Mouse (Mus musculus) cerebellum, adult 11 months (tissue): Measurements from ENCODE around the gene D8Ertd738e.

ENCODE experiments used
- DNase-seq: peaks from one replicate; pipeline ENCODE4 v3.0.0; 2022

Gene D8Ertd738e

DNA sequence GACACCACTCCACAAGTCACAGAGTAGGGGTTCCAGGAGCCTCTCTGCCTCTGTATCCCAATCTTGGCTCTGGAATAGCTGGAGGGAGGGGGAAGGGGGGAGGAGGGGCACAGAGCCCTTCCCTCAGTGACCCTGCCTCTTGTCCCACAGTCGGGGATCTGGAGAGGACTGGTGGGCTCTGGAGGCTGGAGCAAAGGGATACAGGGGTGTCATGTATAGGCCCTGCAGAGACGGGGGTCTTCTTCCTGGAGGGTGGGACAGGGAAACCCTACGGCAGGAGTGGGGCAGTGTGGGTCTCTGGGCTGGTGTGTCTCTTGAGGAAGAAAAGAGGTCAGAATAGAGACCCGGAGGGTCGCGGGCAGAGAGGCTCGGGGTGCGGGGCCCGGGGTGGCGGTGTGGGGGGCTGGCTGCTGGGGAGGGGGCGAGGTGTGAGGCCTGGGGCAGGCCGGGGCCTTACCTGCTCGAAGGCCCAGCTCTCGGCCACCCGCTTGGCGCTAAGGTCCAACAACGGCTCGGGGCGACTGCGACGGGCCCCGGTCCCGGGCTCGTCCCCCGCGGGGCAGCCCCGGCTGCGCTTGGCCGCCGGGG lies 13.0 kb downstream of the D8Ertd738e start:
- no peak for DNase-seq

- no peak for DNase-seq
Measured at GRCm38 (mm10) chr8:84235746-84236409, 13.6 kb downstream of the D8Ertd738e start.

DNA sequence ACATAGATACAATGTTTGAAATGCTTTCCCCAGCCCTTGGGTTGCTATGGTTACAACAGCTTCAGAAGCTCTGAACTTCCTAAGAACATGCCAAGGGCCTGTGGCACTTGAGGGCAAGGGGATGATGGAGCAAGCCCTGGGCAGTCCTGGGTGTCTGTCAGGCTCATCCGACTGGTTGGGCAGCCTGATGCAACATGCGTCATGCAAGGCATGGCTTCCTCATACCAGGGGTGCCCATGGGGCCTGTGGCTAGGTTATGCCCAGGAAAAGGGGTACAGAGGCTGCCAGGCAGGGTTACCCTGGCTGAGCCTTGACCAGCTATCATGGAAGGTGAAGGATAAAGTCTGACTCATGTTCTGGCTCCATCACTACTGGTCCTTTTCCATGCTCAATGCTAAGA lies 16.5 kb downstream of the D8Ertd738e start:
- DNase-seq = no peak

GRCm38 (mm10) chr8:84230735-84231134 lies 18.8 kb downstream of the D8Ertd738e start:
- no peak for DNase-seq

DNA sequence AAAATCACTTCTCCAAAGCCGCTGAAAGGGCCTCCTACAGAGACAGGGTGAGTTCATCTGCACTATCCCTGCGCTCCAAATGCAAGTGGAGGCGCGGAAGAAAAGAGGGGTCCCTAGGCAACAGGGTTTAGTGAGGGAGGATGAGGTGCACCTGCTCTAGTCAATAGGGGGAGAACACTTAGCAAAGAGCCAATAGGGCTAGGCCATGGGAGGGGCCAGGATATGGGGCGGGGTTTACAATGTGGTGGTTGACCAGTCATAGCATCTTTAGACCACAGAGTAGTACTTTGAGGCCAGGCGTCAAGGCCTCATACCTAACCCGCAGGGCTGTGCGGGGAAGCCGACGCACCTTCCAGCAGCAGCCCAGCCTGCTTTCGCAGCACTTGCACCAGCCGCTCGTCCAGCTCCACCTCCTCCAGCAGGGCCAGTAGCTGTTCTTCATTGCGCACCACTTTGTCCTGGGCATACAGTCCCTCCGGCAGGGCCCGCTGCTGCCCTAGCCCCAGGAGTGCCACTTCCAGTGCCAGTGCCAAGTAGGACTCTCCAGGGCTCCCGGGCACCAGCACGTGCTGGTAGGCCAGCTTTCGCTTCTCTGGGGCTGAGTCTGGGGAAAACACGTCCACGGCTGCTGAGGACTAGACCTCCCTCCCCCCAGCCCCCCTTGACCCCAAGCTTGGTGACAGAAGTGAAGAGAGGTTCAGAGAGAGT lies 26.0 kb downstream of the D8Ertd738e start:
- no peak for DNase-seq

GRCm38 (mm10) chr8:84222566-84223165 lies 26.9 kb downstream of the D8Ertd738e start:
- DNase-seq = no peak

DNA sequence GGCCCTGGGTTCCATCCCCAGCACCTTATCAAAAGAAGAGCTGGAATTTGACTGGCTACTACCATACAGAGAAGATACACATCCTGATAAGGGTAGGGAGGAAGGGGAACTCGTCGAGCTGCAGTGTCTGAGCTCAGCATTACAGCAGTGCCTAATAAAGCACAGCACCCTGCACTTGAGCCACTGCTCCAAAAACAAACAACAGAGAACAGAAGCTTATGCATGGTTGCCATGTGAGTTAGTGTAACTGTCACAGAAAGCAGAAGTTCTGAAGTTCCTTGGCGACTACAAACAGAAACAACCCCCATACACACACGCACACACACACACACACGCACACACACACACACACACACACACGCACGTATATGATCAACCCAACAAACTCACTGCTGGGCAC lies 29.4 kb downstream of the D8Ertd738e start:
- no peak for DNase-seq

DNA sequence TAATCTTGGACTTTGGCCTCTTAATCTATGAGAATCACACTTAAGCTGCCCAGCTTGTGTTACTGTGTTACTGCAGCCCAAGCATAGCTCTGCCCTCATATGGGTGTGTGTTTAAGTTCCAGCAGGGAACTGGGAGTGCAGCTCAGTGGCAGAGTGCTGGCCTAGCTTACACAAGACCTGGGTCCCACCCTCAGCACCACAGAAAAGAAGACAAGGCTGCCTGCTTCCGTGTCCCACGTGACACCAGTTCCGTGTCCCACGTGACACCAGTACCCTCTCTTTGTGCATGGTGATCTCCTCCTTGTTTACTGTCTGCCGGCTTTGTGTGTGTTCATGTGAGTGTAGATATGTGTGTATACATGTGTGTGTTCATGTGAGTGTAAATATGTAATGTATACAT lies 31.4 kb downstream of the D8Ertd738e start:
- DNase-seq = no peak

DNA sequence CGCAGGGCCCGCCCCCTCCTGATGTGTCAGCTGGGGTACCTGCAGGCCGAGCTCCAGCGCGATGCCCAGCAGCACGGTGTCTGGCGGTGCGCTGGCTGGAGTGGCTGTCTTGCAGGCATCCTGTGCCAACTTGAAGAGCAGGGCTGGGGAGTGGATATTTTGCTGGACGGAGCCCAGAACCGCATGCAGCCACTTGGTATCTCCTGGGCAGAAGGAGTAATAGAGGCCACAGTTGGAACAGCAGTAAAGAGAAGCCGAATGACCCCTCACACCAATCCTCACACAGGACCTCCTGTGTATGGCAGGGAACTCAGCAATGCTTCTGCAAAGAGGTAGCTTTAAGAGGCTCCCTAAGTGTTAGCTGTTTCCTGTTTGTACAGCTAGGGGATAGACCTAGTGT lies 32.3 kb downstream of the D8Ertd738e start:
- no peak for DNase-seq

DNA sequence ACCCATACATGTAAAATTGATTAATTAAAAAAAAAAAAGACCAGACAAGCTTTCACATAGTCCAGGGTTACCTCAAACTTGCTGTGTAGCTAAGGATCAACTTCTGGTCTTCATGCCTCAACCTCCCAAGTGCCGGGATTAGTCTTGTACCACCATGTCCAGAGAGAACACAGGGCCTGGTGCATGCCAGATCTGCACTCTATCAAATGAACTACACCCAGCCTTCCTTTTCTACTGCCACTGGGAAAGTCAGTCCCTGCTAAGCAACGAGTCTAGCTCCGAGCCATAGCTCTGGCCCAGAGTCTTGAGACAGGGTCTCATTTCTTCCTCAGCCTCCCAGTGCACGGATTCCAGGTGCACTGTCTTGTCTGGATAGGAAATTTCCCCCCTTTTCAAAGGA lies 36.2 kb downstream of the D8Ertd738e start:
- DNase-seq = no peak

GRCm38 (mm10) chr8:84211881-84212563 lies 37.5 kb downstream of the D8Ertd738e start:
- DNase-seq = no peak

- no peak for DNase-seq
Measured at GRCm38 (mm10) chr8:84211202-84211601, 38.3 kb downstream of the D8Ertd738e start.

DNA sequence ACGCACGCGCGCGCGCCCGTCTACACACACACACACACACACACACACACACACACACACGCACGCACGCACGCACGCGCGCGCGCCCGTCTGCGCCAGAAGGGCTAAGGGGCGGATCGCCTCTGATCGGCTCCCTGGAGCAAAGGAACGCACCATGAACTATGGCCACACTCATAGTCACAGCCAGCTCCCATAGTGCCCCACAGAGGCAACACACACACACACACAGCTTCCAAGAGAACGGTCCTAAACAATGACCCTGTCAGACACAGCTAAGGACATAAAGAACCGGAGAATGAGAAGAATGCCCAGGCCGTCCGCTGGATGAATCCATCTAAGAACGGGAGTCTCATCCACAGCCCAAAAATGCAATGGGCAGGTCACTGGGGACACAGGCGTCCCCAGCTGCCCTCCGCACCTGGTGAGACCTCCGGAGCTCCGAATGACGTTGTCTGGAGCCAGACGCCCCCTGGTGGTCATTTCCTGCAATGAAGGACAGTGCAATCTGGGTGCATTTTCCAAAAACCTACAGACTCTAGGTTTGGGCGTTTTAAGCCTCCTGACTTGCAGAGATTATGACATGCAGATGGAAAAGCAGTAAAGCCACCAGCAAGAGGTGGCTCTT lies 39.2 kb downstream of the D8Ertd738e start:
- peak; percentile 78 for DNase-seq

- DNase-seq = no peak
Measured at GRCm38 (mm10) chr8:84208381-84209380, 40.8 kb downstream of the D8Ertd738e start.

GRCm38 (mm10) chr8:84207811-84208210 lies 41.7 kb downstream of the D8Ertd738e start:
- DNase-seq = no peak

DNA sequence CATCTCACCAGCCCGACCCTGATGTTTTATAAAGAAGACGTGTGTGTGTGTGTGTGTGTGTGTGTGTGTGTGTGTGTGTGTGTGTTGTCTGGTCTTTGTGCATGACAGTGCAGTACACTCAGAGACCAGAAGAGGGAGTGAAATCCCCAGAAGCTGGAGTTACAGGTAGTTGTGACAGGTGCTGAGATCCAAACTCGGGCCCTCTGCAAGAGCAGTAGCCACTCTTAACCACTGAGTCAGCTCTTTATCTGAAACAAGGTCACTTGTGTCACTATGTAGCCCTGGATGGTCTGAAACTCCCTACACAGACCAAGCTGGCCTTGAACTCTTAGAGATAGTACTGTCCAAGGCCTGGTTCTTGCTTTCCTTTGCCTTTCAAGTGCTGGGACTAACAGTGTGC lies 42.9 kb downstream of the D8Ertd738e start:
- DNase-seq = no peak

GRCm38 (mm10) chr8:84205073-84205472 lies 44.4 kb downstream of the D8Ertd738e start:
- DNase-seq = no peak

GRCm38 (mm10) chr8:84203975-84204772 lies 45.3 kb downstream of the D8Ertd738e start:
- DNase-seq = no peak

- no peak for DNase-seq
Measured at GRCm38 (mm10) chr8:84202938-84203917, 46.3 kb downstream of the D8Ertd738e start.
